Mouse (Mus musculus) limb, embryonic 14.5 days (tissue): ENCODE measurements around the gene Mob2. TPM values are rescaled to one million over a fixed set of nuclear protein-coding genes. Genes with fewer than 3 reads are reported as not detected.

Experiments
- ATAC-seq: fragments of 200-750 bp; cut with Nextera tagmentation; 2 replicates; pipeline ENCODE4 v1.8.0; 2017; ENCODE audit warnings: low read depth, moderate number of reproducible peaks, moderate TSS enrichment; ENCODE audit not compliant: low FRiP score
- DNase-seq: peaks from one replicate; pipeline ENCODE4 v3.0.0-alpha.2; 2015; ENCODE audit warnings: low spot score
- H3K27ac ChIP-seq: fragments of 300-500 bp; sonication (generic); replicated peaks from 2 replicates; pipeline ENCODE4 v1.5.1; 2014; ENCODE audit warnings: low read depth, mild to moderate bottlenecking, low read length, moderate library complexity, mixed read lengths
- H3K27me3 ChIP-seq: fragments of 300-500 bp; sonication (generic); 2 replicates; pipeline ENCODE4 v1.6.1; 2014; ENCODE audit warnings: low read length, mixed read lengths; ENCODE audit not compliant: control insufficient read depth, insufficient read depth
- H3K36me3 ChIP-seq: fragments of 300-500 bp; sonication (generic); 2 replicates; pipeline ENCODE4 v1.6.1; 2014; ENCODE audit warnings: mild to moderate bottlenecking, low read length, moderate library complexity, mixed read lengths; ENCODE audit not compliant: control insufficient read depth, insufficient read depth
- H3K4me1 ChIP-seq: fragments of 300-500 bp; sonication (generic); 2 replicates; pipeline ENCODE4 v1.6.1; 2014; ENCODE audit warnings: antibody characterized with exemption, low read length, mixed read lengths; ENCODE audit not compliant: control insufficient read depth, insufficient read depth
- H3K4me2 ChIP-seq: fragments of 300-500 bp; sonication (generic); replicated peaks from 2 replicates; pipeline ENCODE4 v1.6.1; 2014; ENCODE audit warnings: low read depth, mild to moderate bottlenecking, low read length, moderate library complexity; ENCODE audit not compliant: severe bottlenecking
- H3K4me3 ChIP-seq: fragments of 300-500 bp; sonication (generic); replicated peaks from 2 replicates; pipeline ENCODE4 v1.5.1; 2014; ENCODE audit warnings: low read length
- H3K9ac ChIP-seq: fragments of 300-500 bp; sonication (generic); 2 replicates; pipeline ENCODE4 v1.6.1; 2014; ENCODE audit warnings: mild to moderate bottlenecking, low read depth, low read length, moderate library complexity; ENCODE audit not compliant: severe bottlenecking
- H3K9me3 ChIP-seq: fragments of 300-500 bp; sonication (generic); 2 replicates; pipeline ENCODE4 v1.6.1; 2016; ENCODE audit warnings: low read length; ENCODE audit not compliant: control insufficient read depth
- POLR2A ChIP-seq: fragments of 200-500 bp; IDR thresholded peaks from 2 replicates; pipeline ENCODE4 v1.8.0; 2012; ENCODE audit warnings: inconsistent platforms, mild to moderate bottlenecking, moderate library complexity, borderline replicate concordance; ENCODE audit not compliant: insufficient read depth, insufficient read length; ENCODE audit errors: extremely low read depth
- WGBS: fragments of 180-500 bp; shearing (Covaris S2); extraction: QIAGEN DNeasy Blood & Tissue Kit; methylation state at CpG from one replicate; pipeline ENCODE4 v1.1.7; 2014; 5-methylcytosine and 5-hydroxymethylcytosine counted together
- polyA plus RNA-seq, 2 experiments: library from polyadenylated mRNA; depleted of rRNA in 1 of 2; stranded (reverse) in 1 of 2; unstranded in 1 of 2; fragments of >200 nt; fragmentation: Nextera tagmentation in 1 of 2; extraction: Ambion mirVana in 1 of 2; gene quantifications; 2 replicates each; pipeline versions ENCODE4 v1.2.1 to v1.2.3; 2012 to 2014

Mob2 gene
- polyA plus RNA-seq, 2 experiments: 55.2 to 73.6 TPM

GRCm38 (mm10) chr7:142094301-142095143, 33.7 kb upstream of the Mob2 start:
- DNase-seq (no peak), ATAC-seq (peak; percentile 62)
- no peak for TF ChIP-seq POLR2A
- 0 out of 2 replicates have a peak, but pooled peaks cover 12% of the 10 kb centered on the region for H3K4me1 ChIP-seq
- no peaks in the 10 kb centered on the region for H3K9me3 ChIP-seq
- H3K36me3 ChIP-seq: no peaks in the 10 kb centered on the region
- no peak overlapping the region for H3K27ac ChIP-seq
- peak overlapping the region; percentile 68 for H3K9ac ChIP-seq
- WGBS: 3% methylated on average over 70 of the region's 89 CpGs
- H3K4me2 ChIP-seq: peak overlapping the region; percentile 91
- H3K27me3 ChIP-seq: peaks cover 46% of the 10 kb centered on the region
- peak overlapping the region; percentile 66 for H3K4me3 ChIP-seq

GRCm38 (mm10) chr7:142093696-142094240, 32.9 kb upstream of the Mob2 start:
- WGBS: 32% methylated on average over 6 of the region's 6 CpGs
- peaks cover 17% of the 10 kb centered on the region; the same call in 1 of the 2 replicates for H3K4me1 ChIP-seq
- H3K4me2 ChIP-seq: peak overlapping the region; percentile 91
- no peak for DNase-seq
- no peak overlapping the region for H3K9ac ChIP-seq
- peaks cover 46% of the 10 kb centered on the region for H3K27me3 ChIP-seq
- peak overlapping the region; percentile 66 for H3K4me3 ChIP-seq
- no peak for ATAC-seq
- no peak for TF ChIP-seq POLR2A
- no peaks in the 10 kb centered on the region for H3K9me3 ChIP-seq
- H3K36me3 ChIP-seq: no peaks in the 10 kb centered on the region
- H3K27ac ChIP-seq: no peak overlapping the region

- Histone ChIP-seq H3K9ac (no peak overlapping the region), H3K36me3 (no peaks in the 10 kb centered on the region), H3K4me2 (0 out of 2 replicates have a peak overlapping the region, but pooled peaks have one; percentile 3), H3K4me3 (no peak overlapping the region), H3K27me3 (peaks cover 46% of the 10 kb centered on the region), H3K4me1 (peaks cover 17% of the 10 kb centered on the region; the same call in 1 of the 2 replicates), H3K9me3 (no peaks in the 10 kb centered on the region), H3K27ac (no peak overlapping the region)
- DNase-seq (no peak), ATAC-seq (no peak)
- WGBS: 50% methylated on average over 1 of the region's 1 CpGs
- TF ChIP-seq POLR2A: no peak
Measured at GRCm38 (mm10) chr7:142092991-142093390, 32.1 kb upstream of the Mob2 start.

GRCm38 (mm10) chr7:142091848-142092247, 31.0 kb upstream of the Mob2 start:
- H3K4me2 ChIP-seq: no peak overlapping the region
- TF ChIP-seq POLR2A: no peak
- no peak overlapping the region for H3K27ac ChIP-seq
- peaks cover 17% of the 10 kb centered on the region; the same call in 1 of the 2 replicates for H3K4me1 ChIP-seq
- DNase-seq (no peak), ATAC-seq (no peak)
- H3K9ac ChIP-seq: no peak overlapping the region
- H3K36me3 ChIP-seq: no peaks in the 10 kb centered on the region
- no peak overlapping the region for H3K4me3 ChIP-seq
- WGBS: 0% methylated on average over 4 of the region's 4 CpGs
- peaks cover 38% of the 10 kb centered on the region for H3K27me3 ChIP-seq
- H3K9me3 ChIP-seq: no peaks in the 10 kb centered on the region

GRCm38 (mm10) chr7:142089648-142090447, 29.0 kb upstream of the Mob2 start:
- WGBS: 62% methylated on average over 17 of the region's 17 CpGs
- Histone ChIP-seq H3K36me3 (no peaks in the 10 kb centered on the region), H3K4me3 (no peak overlapping the region), H3K4me2 (no peak overlapping the region), H3K9ac (no peak overlapping the region), H3K27me3 (peaks cover 23% of the 10 kb centered on the region), H3K27ac (no peak overlapping the region), H3K4me1 (peaks cover 12% of the 10 kb centered on the region; the same call in 1 of the 2 replicates), H3K9me3 (no peaks in the 10 kb centered on the region)
- DNase-seq: no peak
- no peak for ATAC-seq
- TF ChIP-seq POLR2A: no peak
